Mouse (Mus musculus): ENCODE results near the gene Sycp1. TPM values are rescaled to one million over a fixed set of nuclear protein-coding genes. Genes with fewer than 3 reads are reported as not detected.

Gene Sycp1
- polyA plus RNA-seq, 1 experiment from 2014 or later: not detected

DNA sequence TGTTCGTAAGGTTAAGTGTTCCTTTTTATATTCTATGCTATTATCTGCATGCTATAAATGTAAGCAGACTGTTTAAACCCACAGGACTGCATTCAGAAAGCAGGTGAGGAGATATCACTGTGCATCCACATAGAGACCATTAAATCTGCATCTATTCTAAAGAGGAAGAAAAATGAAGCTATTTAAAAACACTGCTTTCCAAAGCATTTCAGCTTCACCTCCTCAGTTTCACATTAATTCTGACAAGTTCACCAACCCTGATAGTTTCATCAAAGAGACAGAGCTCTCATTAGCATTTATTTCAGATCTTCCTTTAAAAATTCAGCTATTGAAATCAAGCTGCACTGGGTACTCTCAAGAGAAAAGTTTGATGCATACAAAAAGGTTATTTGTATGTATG, 2.2 kb upstream of the Sycp1 start:
- H3K4me1 ChIP-seq: no peaks in the 10 kb centered on the region
- no peaks in the 10 kb centered on the region for H3K9me3 ChIP-seq
- 84% methylated on average over 1 of the region's 1 CpGs for WGBS
- no peak overlapping the region for H3K9ac ChIP-seq
- H3K27me3 ChIP-seq: no peaks in the 10 kb centered on the region
- ATAC-seq (ENCODE audit: insufficient number of reproducible peaks, insufficient read depth, low FRiP score, low TSS enrichment, low read depth): no peak
- H3K4me3 ChIP-seq: no peak overlapping the region
- no peak overlapping the region for H3K27ac ChIP-seq
- H3K36me3 ChIP-seq: no peaks in the 10 kb centered on the region
- no peak overlapping the region for H3K4me2 ChIP-seq

GRCm38 (mm10) chr3:102899136-102899535, 36.8 kb downstream of the Sycp1 start:
- no peak overlapping the region for H3K9ac ChIP-seq
- no peak overlapping the region for H3K27ac ChIP-seq
- H3K4me1 ChIP-seq: no peaks in the 10 kb centered on the region
- no peak overlapping the region for H3K4me2 ChIP-seq
- no peaks in the 10 kb centered on the region for H3K9me3 ChIP-seq
- H3K4me3 ChIP-seq: no peak overlapping the region
- no peaks in the 10 kb centered on the region for H3K27me3 ChIP-seq
- 92% methylated on average over 1 of the region's 1 CpGs for WGBS
- ATAC-seq (ENCODE audit: insufficient number of reproducible peaks, insufficient read depth, low FRiP score, low TSS enrichment, low read depth): no peak
- no peaks in the 10 kb centered on the region for H3K36me3 ChIP-seq

DNA sequence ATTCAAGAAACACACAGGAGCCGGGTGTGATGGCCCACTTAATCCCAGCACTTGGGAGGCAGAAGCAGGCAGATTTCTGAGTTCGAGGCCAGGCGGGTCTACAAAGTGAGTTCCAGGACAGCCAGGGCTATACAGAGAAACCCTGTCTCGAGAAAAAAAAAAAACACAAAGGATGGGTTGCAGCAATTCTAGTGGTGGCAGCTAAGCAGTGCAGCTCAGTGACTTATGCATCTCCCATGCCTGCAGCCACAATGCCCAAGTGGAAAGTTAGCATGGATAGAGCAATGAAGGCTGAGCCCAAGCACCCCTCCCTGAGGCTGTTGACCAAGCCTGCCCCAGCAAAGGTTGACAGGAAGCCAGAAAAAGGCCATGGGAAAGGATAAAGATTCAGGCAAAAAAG, 55.4 kb downstream of the Sycp1 start:
- Histone ChIP-seq H3K27ac (no peak overlapping the region), H3K36me3 (no peaks in the 10 kb centered on the region), H3K27me3 (no peaks in the 10 kb centered on the region), H3K4me2 (no peak overlapping the region), H3K9me3 (no peaks in the 10 kb centered on the region), H3K9ac (no peak overlapping the region), H3K4me3 (no peak overlapping the region), H3K4me1 (no peaks in the 10 kb centered on the region)
- no peak for ATAC-seq (ENCODE audit: insufficient number of reproducible peaks, insufficient read depth, low FRiP score, low TSS enrichment, low read depth)
- 75% methylated on average over 4 of the region's 4 CpGs for WGBS

- Histone ChIP-seq H3K27me3 (no peaks in the 10 kb centered on the region), H3K4me3 (no peak overlapping the region), H3K36me3 (no peaks in the 10 kb centered on the region), H3K27ac (no peak overlapping the region), H3K9me3 (no peaks in the 10 kb centered on the region), H3K9ac (no peak overlapping the region), H3K4me2 (no peak overlapping the region), H3K4me1 (no peaks in the 10 kb centered on the region)
- ATAC-seq (ENCODE audit: insufficient number of reproducible peaks, insufficient read depth, low FRiP score, low TSS enrichment, low read depth): no peak
These were observed 87.2 kb downstream of the Sycp1 start for GRCm38 (mm10) chr3:102848661-102849060.

- 54% methylated on average over 1 of the region's 1 CpGs for WGBS
- H3K4me3 ChIP-seq: no peak overlapping the region
- no peak overlapping the region for H3K4me2 ChIP-seq
- ATAC-seq (ENCODE audit: insufficient number of reproducible peaks, insufficient read depth, low FRiP score, low TSS enrichment, low read depth): no peak
- H3K9ac ChIP-seq: no peak overlapping the region
- H3K36me3 ChIP-seq: no peaks in the 10 kb centered on the region
- 0 out of 2 replicates have a peak, but pooled peaks cover 3% of the 10 kb centered on the region for H3K9me3 ChIP-seq
- H3K4me1 ChIP-seq: no peaks in the 10 kb centered on the region
- H3K27me3 ChIP-seq: no peaks in the 10 kb centered on the region
- no peak overlapping the region for H3K27ac ChIP-seq
These were observed 93.5 kb downstream of the Sycp1 start for GRCm38 (mm10) chr3:102842386-102842785.

DNA sequence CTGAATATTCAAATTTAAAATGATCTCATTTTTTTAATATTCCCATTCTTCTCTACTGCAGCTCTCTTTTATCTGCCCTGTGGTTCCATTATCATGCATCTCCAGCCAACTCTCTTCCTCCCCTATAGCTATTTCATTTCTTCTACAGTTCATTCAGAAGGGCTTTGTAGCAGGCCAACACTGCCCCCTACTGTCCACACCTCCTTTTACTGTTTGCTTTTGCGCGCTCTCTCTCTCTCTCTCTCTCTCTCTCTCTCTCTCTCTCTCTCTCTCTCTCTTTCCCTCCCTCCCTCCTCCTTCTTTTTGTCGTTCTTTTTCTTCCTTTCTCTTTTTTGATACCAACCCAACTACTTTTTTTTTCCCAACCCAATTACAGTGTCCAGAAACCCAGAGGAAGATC, 132.0 kb downstream of the Sycp1 start:
- ATAC-seq (ENCODE audit: insufficient number of reproducible peaks, insufficient read depth, low FRiP score, low TSS enrichment, low read depth): no peak
- Histone ChIP-seq H3K27me3 (no peaks in the 10 kb centered on the region), H3K36me3 (no peaks in the 10 kb centered on the region), H3K4me2 (no peak overlapping the region), H3K27ac (no peak overlapping the region), H3K9ac (no peak overlapping the region), H3K4me3 (no peak overlapping the region), H3K9me3 (no peaks in the 10 kb centered on the region), H3K4me1 (no peaks in the 10 kb centered on the region)
- WGBS: 3% methylated on average over 3 of the region's 3 CpGs

DNA sequence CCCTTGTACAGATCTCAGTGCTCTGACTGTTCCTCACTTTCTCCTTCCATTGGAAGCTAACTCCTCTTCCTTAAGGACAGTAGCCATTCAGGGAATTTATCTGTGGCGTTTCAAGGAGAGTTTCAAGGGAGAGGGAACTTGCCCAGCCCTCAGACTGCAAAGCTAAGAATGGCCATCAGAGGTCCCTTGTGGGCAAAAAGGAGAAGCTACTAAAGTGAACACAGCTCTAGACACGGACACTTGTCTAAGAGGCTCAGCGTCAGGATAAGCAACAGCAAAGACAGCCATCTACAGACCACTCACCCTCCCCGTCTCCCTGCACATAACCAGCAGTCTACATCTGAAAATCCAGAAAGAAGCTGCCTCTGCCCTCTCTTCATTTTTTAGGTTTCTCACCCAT, 148.5 kb downstream of the Sycp1 start:
- 38% methylated on average over 4 of the region's 4 CpGs for WGBS
- H3K27me3 ChIP-seq: no peaks in the 10 kb centered on the region
- no peaks in the 10 kb centered on the region for H3K36me3 ChIP-seq
- H3K27ac ChIP-seq: no peak overlapping the region
- H3K9me3 ChIP-seq: no peaks in the 10 kb centered on the region
- no peaks in the 10 kb centered on the region for H3K4me1 ChIP-seq
- H3K9ac ChIP-seq: no peak overlapping the region
- no peak for ATAC-seq (ENCODE audit: insufficient number of reproducible peaks, insufficient read depth, low FRiP score, low TSS enrichment, low read depth)
- H3K4me2 ChIP-seq: no peak overlapping the region
- no peak overlapping the region for H3K4me3 ChIP-seq

GRCm38 (mm10) chr3:102782618-102783017, 153.3 kb downstream of the Sycp1 start, which contains the start of gene Tshb:
Tshb (minus strand) TSS chr3:102782718.
- 73% methylated on average over 2 of the region's 2 CpGs for WGBS
- Histone ChIP-seq H3K36me3 (no peaks in the 10 kb centered on the region), H3K4me2 (no peak within 1 kb of the TSS), H3K4me3 (no peak within 1 kb of the TSS), H3K4me1 (no peaks in the 10 kb centered on the region), H3K9ac (no peak within 1 kb of the TSS), H3K9me3 (no peaks in the 10 kb centered on the region), H3K27ac (no peak within 1 kb of the TSS), H3K27me3 (no peaks in the 10 kb centered on the region)
- ATAC-seq (ENCODE audit: insufficient number of reproducible peaks, insufficient read depth, low FRiP score, low TSS enrichment, low read depth): no peak

DNA sequence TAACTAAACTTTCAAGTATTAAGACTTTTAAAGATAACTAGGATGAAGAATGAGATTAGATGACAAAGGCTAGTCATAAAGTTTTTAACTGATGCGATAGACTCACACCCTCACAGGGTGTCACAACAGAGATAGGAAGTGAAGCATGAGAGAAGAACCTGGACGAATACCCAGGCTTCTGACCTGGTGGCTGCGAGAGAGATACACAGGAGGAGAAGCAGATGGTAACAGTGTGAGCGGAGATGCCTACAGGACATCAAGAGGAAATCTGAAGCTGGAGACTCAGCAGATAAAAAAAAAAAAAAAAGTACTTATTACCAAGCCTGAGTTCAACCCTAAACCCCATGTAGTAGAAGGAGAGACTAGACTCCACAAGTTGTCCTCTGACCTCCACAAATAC, 162.9 kb downstream of the Sycp1 start:
- Histone ChIP-seq H3K36me3 (no peaks in the 10 kb centered on the region), H3K4me3 (no peak overlapping the region), H3K4me1 (0 out of 2 replicates have a peak, but pooled peaks cover 2% of the 10 kb centered on the region), H3K27me3 (no peaks in the 10 kb centered on the region), H3K27ac (no peak overlapping the region), H3K9ac (no peak overlapping the region), H3K4me2 (no peak overlapping the region), H3K9me3 (no peaks in the 10 kb centered on the region)
- 85% methylated on average over 4 of the region's 4 CpGs for WGBS
- ATAC-seq (ENCODE audit: insufficient number of reproducible peaks, insufficient read depth, low FRiP score, low TSS enrichment, low read depth): no peak

Other genes with a start within 250 kb of the Sycp1 start
- gene Tspan2, start 201.6 kb downstream of the Sycp1 start, polyA plus RNA-seq (2015; fragmentation: Nextera tagmentation; extraction: Ambion mirVana): 4.6 and 5.3 TPM in 2 replicates
- gene Tshb, start 153.4 kb downstream of the Sycp1 start, polyA plus RNA-seq (2015; fragmentation: Nextera tagmentation; extraction: Ambion mirVana): 0.07 TPM in 1 of 2 replicates, not detected in the other
- gene Nr1h5, start 28.0 kb upstream of the Sycp1 start, polyA plus RNA-seq (2015; fragmentation: Nextera tagmentation; extraction: Ambion mirVana): not detected in 2 replicates
- gene Sike1, start 59.6 kb upstream of the Sycp1 start, polyA plus RNA-seq (2015; fragmentation: Nextera tagmentation; extraction: Ambion mirVana): 56.6 and 60.0 TPM in 2 replicates
- 396 and 425 TPM in 2 replicates for gene Csde1, start 84.3 kb upstream of the Sycp1 start, polyA plus RNA-seq (2015; fragmentation: Nextera tagmentation; extraction: Ambion mirVana)
- gene Nras, start 122.2 kb upstream of the Sycp1 start, polyA plus RNA-seq (2015; fragmentation: Nextera tagmentation; extraction: Ambion mirVana): 100 and 102 TPM in 2 replicates
- 0.17 and 0.28 TPM in 2 replicates for gene Ampd1, start 137.9 kb upstream of the Sycp1 start, polyA plus RNA-seq (2015; fragmentation: Nextera tagmentation; extraction: Ambion mirVana)
- gene Dennd2c, start 166.5 kb upstream of the Sycp1 start, polyA plus RNA-seq (2015; fragmentation: Nextera tagmentation; extraction: Ambion mirVana): 11.9 and 12.8 TPM in 2 replicates
- gene Bcas2, start 235.6 kb upstream of the Sycp1 start, polyA plus RNA-seq (2015; fragmentation: Nextera tagmentation; extraction: Ambion mirVana): 231 and 257 TPM in 2 replicates